Mouse (Mus musculus) c-Kit-positive CD71-negative TER-119-negative erythroid progenitor cells, embryonic 14.5 days (primary cell): ENCODE data around the gene Arhgef3.
"Not testable (repeated sequence)": the region's sequence is repeated elsewhere in the genome, so short reads cannot be mapped to it uniquely, and the experiment has no call there.

ENCODE experiments used
- DNase-seq: peaks from one replicate; pipeline ENCODE4 v3.0.0-alpha.2; 2013; ENCODE audit warnings: low read depth

Gene Arhgef3

GRCm38 (mm10) chr14:27231974-27232780 is 117.5 kb downstream of the Arhgef3 start:
- DNase-seq: no peak

GRCm38 (mm10) chr14:27233056-27233455 is 118.4 kb downstream of the Arhgef3 start:
- DNase-seq: no peak

GRCm38 (mm10) chr14:27233656-27234055 is 119.0 kb downstream of the Arhgef3 start:
- no peak for DNase-seq

GRCm38 (mm10) chr14:27234270-27234840 is 119.7 kb downstream of the Arhgef3 start:
- no peak for DNase-seq

GRCm38 (mm10) chr14:27235897-27236553 is 121.3 kb downstream of the Arhgef3 start:
- DNase-seq: no peak

GRCm38 (mm10) chr14:27237522-27238187 is 123.0 kb downstream of the Arhgef3 start:
- DNase-seq: no peak

GRCm38 (mm10) chr14:27238600-27239118 is 124.0 kb downstream of the Arhgef3 start:
- no peak for DNase-seq

GRCm38 (mm10) chr14:27239551-27240091 is 124.9 kb downstream of the Arhgef3 start:
- no peak for DNase-seq

GRCm38 (mm10) chr14:27242253-27242652 is 127.6 kb downstream of the Arhgef3 start:
- DNase-seq: no peak

GRCm38 (mm10) chr14:27242769-27243168 is 128.1 kb downstream of the Arhgef3 start:
- no peak for DNase-seq

GRCm38 (mm10) chr14:27243585-27243984 is 128.9 kb downstream of the Arhgef3 start:
- no peak for DNase-seq

- DNase-seq: no peak
Measured at GRCm38 (mm10) chr14:27244898-27245297, 130.2 kb downstream of the Arhgef3 start.

- no peak for DNase-seq
Measured at GRCm38 (mm10) chr14:27246424-27246823, 131.7 kb downstream of the Arhgef3 start.

- not testable (repeated sequence) for DNase-seq
Measured at GRCm38 (mm10) chr14:27246948-27247347, 132.2 kb downstream of the Arhgef3 start.

- no peak for DNase-seq
Measured at GRCm38 (mm10) chr14:27249121-27249520, 134.4 kb downstream of the Arhgef3 start.

GRCm38 (mm10) chr14:27250281-27250789 is 135.6 kb downstream of the Arhgef3 start:
- no peak for DNase-seq

- DNase-seq: no peak
Measured at GRCm38 (mm10) chr14:27253391-27253790, 138.7 kb downstream of the Arhgef3 start.

GRCm38 (mm10) chr14:27262349-27262748 is 147.7 kb downstream of the Arhgef3 start:
- DNase-seq: no peak

- no peak for DNase-seq
Measured at GRCm38 (mm10) chr14:27266601-27267000, 151.9 kb downstream of the Arhgef3 start.

- no peak for DNase-seq
Measured at GRCm38 (mm10) chr14:27268137-27268536, 153.4 kb downstream of the Arhgef3 start.

- no peak for DNase-seq
Measured at GRCm38 (mm10) chr14:27268986-27269700, 154.4 kb downstream of the Arhgef3 start.
